Comparison of ENCODE assay signal across 8 mouse cellular contexts in genomic region chr2:181496281-181496680, GRCm38 (mm10). TPM values are rescaled to one million over a fixed set of nuclear protein-coding genes. Genes with fewer than 3 reads are reported as not detected.
DNase-seq lines count a peak whose midpoint lies in the region; ATAC-seq lines count a peak whose summit lies in the region.

No protein-coding gene starts in this region.

- H3K27me3 ChIP-seq in limb, embryonic 15.5 days: no peaks in the 10 kb centered on the region
- H3K27me3 ChIP-seq in midbrain, embryonic 15.5 days (replicated peaks): no peaks in the 10 kb centered on the region
- no peaks in the 10 kb centered on the region for H3K27me3 ChIP-seq in splenic B cell, adult 2 months (ENCODE audit: control insufficient read depth, insufficient read depth, low read length, poor library complexity, severe bottlenecking)

- peak overlapping the region; percentile 90 for H3K27ac ChIP-seq in limb, embryonic 15.5 days
- H3K27ac ChIP-seq in midbrain, embryonic 15.5 days: peak overlapping the region; percentile 86

- 0 out of 2 replicates have a peak overlapping the region, but pooled peaks have one; percentile 7 for H3K9ac ChIP-seq in limb, embryonic 15.5 days
- H3K9ac ChIP-seq in midbrain, embryonic 15.5 days: peak overlapping the region; percentile 40

- peak overlapping the region; percentile 62 for H3K4me3 ChIP-seq in limb, embryonic 15.5 days
- peak overlapping the region; percentile 88 for H3K4me3 ChIP-seq in midbrain, embryonic 15.5 days

- H3K36me3 ChIP-seq in limb, embryonic 15.5 days: peaks cover 20% of the 10 kb centered on the region
- peaks cover 7% of the 10 kb centered on the region; the same call in 1 of the 2 replicates for H3K36me3 ChIP-seq in midbrain, embryonic 15.5 days (replicated peaks)
- no peaks in the 10 kb centered on the region for H3K36me3 ChIP-seq in splenic B cell, adult 2 months (ENCODE audit: control insufficient read depth, insufficient read depth, low read length, poor library complexity, severe bottlenecking)

- H3K4me1 ChIP-seq in limb, embryonic 15.5 days: peaks cover 19% of the 10 kb centered on the region
- H3K4me1 ChIP-seq in midbrain, embryonic 15.5 days: peaks cover 19% of the 10 kb centered on the region

- ATAC-seq in limb, embryonic 15.5 days (ENCODE audit: insufficient number of reproducible peaks, low FRiP score, low TSS enrichment, low read depth): peak; percentile 21; the same call in 1 of the 2 replicates
- ATAC-seq in midbrain, embryonic 15.5 days (replicated peaks): peak; percentile 69

- peak; percentile 32 for DNase-seq in urinary bladder, adult 2 months (ENCODE audit: low spot score)
- no peak for DNase-seq in urinary bladder, postnatal 10 days (ENCODE audit: low spot score)
- DNase-seq in embryo, embryonic 11 days: peak; percentile 82
- DNase-seq in heart, adult 18-20 months: peak; percentile 70 to 77
- DNase-seq in kidney, adult 18-20 months: peak; percentile 58
- DNase-seq in splenic B cell, adult 2 months (ENCODE audit: low read depth, low spot score): peak; percentile 79

- H3K9me3 ChIP-seq in limb, embryonic 15.5 days: no peaks in the 10 kb centered on the region
- no peaks in the 10 kb centered on the region for H3K9me3 ChIP-seq in midbrain, embryonic 15.5 days

- 11% methylated on average over 8 of the region's 8 CpGs for WGBS in limb, embryonic 15.5 days
- 14% methylated on average over 8 of the region's 8 CpGs for WGBS in midbrain, embryonic 15.5 days

- peak overlapping the region; percentile 79 for H3K4me2 ChIP-seq in limb, embryonic 15.5 days
- peak overlapping the region; percentile 99 for H3K4me2 ChIP-seq in midbrain, embryonic 15.5 days

RNA-seq across cellular contexts. Expression of gene Tpd52l2, which starts 0.7 kb away (rescaled TPM):
- 118 and 128 TPM in 2 replicates for polyA plus RNA-seq in urinary bladder, adult 2 months (2012; rRNA removed)
- 10 to 100 TPM; 63.9 to 65.2 TPM for total RNA-seq in heart, adult 18-20 months (2021)
- 155 and 159 TPM in 2 replicates for polyA plus RNA-seq in limb, embryonic 15.5 days (2015; fragmentation: Nextera tagmentation; extraction: Ambion mirVana)
- 117 TPM in 2 replicates for polyA plus RNA-seq in midbrain, embryonic 15.5 days (2015; fragmentation: Nextera tagmentation; extraction: Ambion mirVana)

RNA-seq across cellular contexts. Expression of gene Abhd16b, which starts 3.3 kb away (rescaled TPM):
- not detected in 2 replicates for polyA plus RNA-seq in urinary bladder, adult 2 months (2012; rRNA removed)
- not detected for total RNA-seq in heart, adult 18-20 months (2021)
- 0.12 and 0.13 TPM in 2 replicates for polyA plus RNA-seq in limb, embryonic 15.5 days (2015; fragmentation: Nextera tagmentation; extraction: Ambion mirVana)
- 0.09 and 0.12 TPM in 2 replicates for polyA plus RNA-seq in midbrain, embryonic 15.5 days (2015; fragmentation: Nextera tagmentation; extraction: Ambion mirVana)

RNA-seq across cellular contexts. Expression of gene Dnajc5, which starts 24.0 kb away (rescaled TPM):
- 51.2 and 52.7 TPM in 2 replicates for polyA plus RNA-seq in urinary bladder, adult 2 months (2012; rRNA removed)
- total RNA-seq in heart, adult 18-20 months (2021): 10 to 100 TPM; 59.0 to 64.0 TPM
- polyA plus RNA-seq in limb, embryonic 15.5 days (2015; fragmentation: Nextera tagmentation; extraction: Ambion mirVana): 89.3 and 89.5 TPM in 2 replicates
- 291 and 297 TPM in 2 replicates for polyA plus RNA-seq in midbrain, embryonic 15.5 days (2015; fragmentation: Nextera tagmentation; extraction: Ambion mirVana)

RNA-seq across cellular contexts. Expression of gene Zbtb46, which starts 37.1 kb away (rescaled TPM):
- 4.4 and 4.6 TPM in 2 replicates for polyA plus RNA-seq in urinary bladder, adult 2 months (2012; rRNA removed)
- total RNA-seq in heart, adult 18-20 months (2021): 10 to 100 TPM in 1 of 2 experiments, 1 to 10 TPM in 1; 9.4 to 11.2 TPM
- polyA plus RNA-seq in limb, embryonic 15.5 days (2015; fragmentation: Nextera tagmentation; extraction: Ambion mirVana): 4.2 and 4.8 TPM in 2 replicates
- 23.8 and 26.0 TPM in 2 replicates for polyA plus RNA-seq in midbrain, embryonic 15.5 days (2015; fragmentation: Nextera tagmentation; extraction: Ambion mirVana)
